Mouse (Mus musculus): Measurements from ENCODE around the gene Trpm1. TPM values are rescaled to one million over a fixed set of nuclear protein-coding genes. Genes with fewer than 3 reads are reported as not detected.
A peak's percentile ranks its signal among the peaks of the same experiment; 100 is the strongest.
"Not testable (repeated sequence)": the region's sequence is repeated elsewhere in the genome, so short reads cannot be mapped to it uniquely, and the experiment has no call there.

Gene Trpm1
- 0.16 TPM in 1 of 2 replicates, not detected in the other for polyA plus RNA-seq (2015; fragmentation: Nextera tagmentation; extraction: Ambion mirVana)

DNA sequence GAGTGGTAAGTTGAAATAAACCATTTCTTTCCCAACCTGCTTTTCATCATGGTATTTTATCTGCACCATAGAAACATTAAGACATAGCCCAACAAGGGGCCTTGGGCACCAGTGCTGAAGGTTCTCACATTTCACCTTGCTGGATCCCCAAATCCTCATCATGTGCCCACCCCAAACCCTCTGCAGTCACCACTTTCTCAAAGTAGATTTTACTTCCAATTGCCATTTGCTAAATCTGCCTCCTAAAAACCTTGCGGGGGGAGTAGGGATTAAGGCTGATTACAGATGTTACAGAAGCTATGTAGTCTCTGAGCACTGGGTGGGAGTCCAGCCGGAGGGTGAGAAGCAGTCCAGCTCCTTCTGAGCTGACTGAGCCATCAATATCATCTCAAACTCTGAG lies at the start of gene Trpm1:
TSS of gene Trpm1 (plus strand) at position 301 of the 400 bp plus-strand sequence.
- no peak for ATAC-seq (ENCODE audit: extremely low read depth, insufficient number of reproducible peaks, low FRiP score, low TSS enrichment)
- H3K36me3 ChIP-seq = no peaks in the 10 kb centered on the region
- H3K4me1 ChIP-seq = peaks cover 13% of the 10 kb centered on the region
- no peak within 1 kb of the TSS for H3K4me3 ChIP-seq
- H3K9ac ChIP-seq = no peak within 1 kb of the TSS
- H3K4me2 ChIP-seq = no peak within 1 kb of the TSS
- no peaks in the 10 kb centered on the region for H3K27me3 ChIP-seq (replicated peaks)
- WGBS = 81% methylated on average over 2 of the region's 2 CpGs
- no peak within 1 kb of the TSS for H3K27ac ChIP-seq (replicated peaks)
- no peaks in the 10 kb centered on the region for H3K9me3 ChIP-seq

DNA sequence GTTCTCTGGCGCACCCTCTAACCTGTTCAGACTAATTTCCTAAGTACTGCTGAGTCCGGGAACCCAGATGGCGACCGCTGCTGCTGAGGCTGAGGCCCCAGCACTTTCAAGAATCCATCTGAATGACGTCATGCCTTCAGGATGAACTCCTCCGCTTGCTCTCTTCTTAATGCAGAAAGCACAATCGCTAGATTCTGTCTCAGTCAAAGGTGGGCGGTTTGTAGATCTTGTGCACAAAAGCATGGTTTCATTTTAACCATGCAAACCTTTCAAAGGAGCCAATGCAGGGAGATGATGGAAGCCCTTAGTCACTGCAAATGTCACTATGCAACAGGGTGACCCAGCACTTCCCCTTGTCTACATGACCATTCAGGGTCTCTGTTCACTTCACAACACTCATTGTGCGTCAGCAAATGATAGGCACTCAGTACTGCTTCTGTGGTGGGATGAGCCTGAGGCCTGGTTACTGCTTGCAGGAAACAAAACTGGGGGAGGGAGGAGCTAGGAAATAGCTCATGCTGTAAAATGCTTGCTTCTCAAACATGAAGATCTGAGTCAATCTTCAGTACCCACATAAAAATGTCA lies 31.4 kb upstream of the Trpm1 start:
- no peak for ATAC-seq (ENCODE audit: extremely low read depth, insufficient number of reproducible peaks, low FRiP score, low TSS enrichment)
- H3K9me3 ChIP-seq = no peaks in the 10 kb centered on the region
- H3K4me2 ChIP-seq = no peak overlapping the region
- no peak overlapping the region for H3K27ac ChIP-seq (replicated peaks)
- H3K36me3 ChIP-seq = no peaks in the 10 kb centered on the region
- no peaks in the 10 kb centered on the region for H3K27me3 ChIP-seq (replicated peaks)
- H3K4me1 ChIP-seq = no peaks in the 10 kb centered on the region
- WGBS = 77% methylated on average over 9 of the region's 9 CpGs
- no peak overlapping the region for H3K9ac ChIP-seq
- no peak overlapping the region for H3K4me3 ChIP-seq

DNA sequence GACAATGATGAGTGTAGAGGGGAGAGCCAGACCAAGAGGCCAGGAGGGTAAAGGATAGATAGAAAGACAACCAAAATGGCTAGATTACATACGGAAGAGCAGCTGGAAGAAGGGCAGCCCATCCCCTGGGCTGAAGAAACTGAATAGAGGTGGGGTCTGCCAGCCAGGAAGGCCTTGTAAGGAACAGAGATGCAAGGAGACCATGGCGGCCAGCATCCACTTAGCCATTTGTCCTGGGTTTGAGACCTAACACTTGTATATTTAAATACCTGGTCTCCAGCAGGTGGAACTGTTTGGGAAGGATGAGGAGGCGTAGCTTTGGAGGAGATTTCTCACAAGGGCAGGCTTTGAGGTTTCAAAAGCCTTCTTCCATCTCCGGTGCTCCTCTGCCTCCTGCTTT lies 29.9 kb upstream of the Trpm1 start:
- Histone ChIP-seq H3K4me2 (no peak overlapping the region), H3K4me1 (no peaks in the 10 kb centered on the region), H3K9me3 (no peaks in the 10 kb centered on the region), H3K4me3 (no peak overlapping the region), H3K9ac (no peak overlapping the region), H3K36me3 (no peaks in the 10 kb centered on the region), H3K27ac (replicated peaks) (no peak overlapping the region), H3K27me3 (replicated peaks) (no peaks in the 10 kb centered on the region)
- 81% methylated on average over 4 of the region's 4 CpGs for whole genome bisulfite sequencing
- ATAC-seq (ENCODE audit: extremely low read depth, insufficient number of reproducible peaks, low FRiP score, low TSS enrichment) = no peak

DNA sequence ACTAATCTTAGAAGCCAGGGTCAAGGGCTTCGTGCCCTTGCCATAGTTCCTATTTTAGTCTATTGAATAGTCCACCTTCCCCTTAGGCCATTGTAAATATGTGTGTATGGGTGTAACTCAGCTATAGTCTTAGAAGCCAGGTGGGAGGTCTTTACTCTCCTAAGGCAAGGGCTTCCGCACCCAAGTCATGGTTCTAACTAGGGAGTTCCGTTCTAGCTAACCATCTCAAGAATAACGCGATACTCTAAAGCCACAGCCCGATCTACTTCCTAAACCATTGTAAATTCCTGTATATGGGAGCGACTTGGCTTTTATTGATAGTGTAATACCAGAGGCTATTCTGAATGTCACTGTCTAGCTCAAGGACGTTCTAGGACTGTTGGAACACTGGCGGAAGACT lies 27.6 kb upstream of the Trpm1 start:
- not testable (repeated sequence) for H3K4me1 ChIP-seq; H3K4me2 ChIP-seq; H3K9me3 ChIP-seq; H3K27ac ChIP-seq (replicated peaks); H3K27me3 ChIP-seq (replicated peaks); ATAC-seq (ENCODE audit: extremely low read depth, insufficient number of reproducible peaks, low FRiP score, low TSS enrichment); H3K36me3 ChIP-seq; H3K9ac ChIP-seq; H3K4me3 ChIP-seq
- 84% methylated on average over 9 of the region's 9 CpGs for WGBS

DNA sequence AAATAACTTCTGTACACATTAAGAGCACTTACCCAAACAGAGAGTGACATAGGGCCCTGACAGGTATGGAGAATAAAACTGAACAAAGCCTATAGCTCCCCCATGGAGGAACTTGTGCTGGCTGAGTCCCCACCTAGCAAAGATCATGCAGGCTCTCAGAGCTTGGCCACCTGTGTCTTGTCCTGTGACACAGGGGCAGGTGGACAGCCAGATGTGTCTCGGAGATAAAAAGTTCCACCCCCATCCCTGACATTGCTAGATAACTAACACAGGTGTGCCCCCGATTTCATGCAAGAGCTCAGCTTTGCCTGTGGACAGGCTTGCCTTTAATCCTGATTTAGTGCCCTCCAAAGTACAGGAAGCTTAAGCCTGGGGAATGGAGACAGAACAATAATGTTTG lies 13.8 kb upstream of the Trpm1 start:
- Histone ChIP-seq H3K4me3 (no peak overlapping the region), H3K27me3 (replicated peaks) (no peaks in the 10 kb centered on the region), H3K9me3 (no peaks in the 10 kb centered on the region), H3K4me2 (no peak overlapping the region), H3K9ac (no peak overlapping the region), H3K27ac (replicated peaks) (no peak overlapping the region), H3K4me1 (no peaks in the 10 kb centered on the region), H3K36me3 (no peaks in the 10 kb centered on the region)
- no peak for ATAC-seq (ENCODE audit: extremely low read depth, insufficient number of reproducible peaks, low FRiP score, low TSS enrichment)
- WGBS = 61% methylated on average over 2 of the region's 2 CpGs

DNA sequence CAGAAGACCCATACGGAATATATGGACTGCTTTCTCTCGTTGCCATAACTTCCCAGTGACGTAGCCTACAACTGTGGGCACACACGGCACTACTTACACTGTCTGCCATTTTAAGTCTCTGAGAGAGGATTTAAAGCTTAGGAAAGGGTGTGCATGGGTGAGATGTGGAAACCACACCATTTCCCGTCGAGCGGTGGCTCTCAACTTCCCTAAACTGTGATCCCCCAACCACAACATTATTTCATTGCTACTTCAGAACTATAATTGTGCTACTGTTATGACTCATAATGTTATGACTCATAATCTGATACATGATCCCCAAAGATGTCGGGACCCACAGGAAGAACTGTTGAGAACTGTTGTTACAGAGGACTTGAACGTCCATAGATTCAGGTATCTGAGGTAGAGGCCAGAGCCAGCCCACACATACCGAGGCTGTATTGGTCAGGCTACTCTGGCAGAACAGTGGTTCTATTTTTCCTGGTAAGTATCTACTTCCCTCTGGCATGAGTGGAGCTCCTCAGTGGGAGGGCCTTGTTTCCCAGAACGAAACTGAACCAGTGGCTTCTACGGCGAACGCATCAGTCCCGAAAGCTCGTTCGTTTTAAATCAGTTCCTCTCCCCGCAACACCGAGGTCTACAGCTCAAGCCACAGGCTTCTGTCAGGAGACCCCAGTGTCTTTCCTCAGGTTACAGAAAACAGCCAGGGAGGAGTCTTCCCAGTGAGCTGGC lies 12.2 kb upstream of the Trpm1 start:
- 88% methylated on average over 19 of the region's 19 CpGs for WGBS
- Histone ChIP-seq H3K4me2 (no peak overlapping the region), H3K27me3 (replicated peaks) (no peaks in the 10 kb centered on the region), H3K9ac (no peak overlapping the region), H3K27ac (replicated peaks) (no peak overlapping the region), H3K36me3 (no peaks in the 10 kb centered on the region), H3K4me1 (no peaks in the 10 kb centered on the region), H3K4me3 (no peak overlapping the region), H3K9me3 (no peaks in the 10 kb centered on the region)
- no peak for ATAC-seq (ENCODE audit: extremely low read depth, insufficient number of reproducible peaks, low FRiP score, low TSS enrichment)

DNA sequence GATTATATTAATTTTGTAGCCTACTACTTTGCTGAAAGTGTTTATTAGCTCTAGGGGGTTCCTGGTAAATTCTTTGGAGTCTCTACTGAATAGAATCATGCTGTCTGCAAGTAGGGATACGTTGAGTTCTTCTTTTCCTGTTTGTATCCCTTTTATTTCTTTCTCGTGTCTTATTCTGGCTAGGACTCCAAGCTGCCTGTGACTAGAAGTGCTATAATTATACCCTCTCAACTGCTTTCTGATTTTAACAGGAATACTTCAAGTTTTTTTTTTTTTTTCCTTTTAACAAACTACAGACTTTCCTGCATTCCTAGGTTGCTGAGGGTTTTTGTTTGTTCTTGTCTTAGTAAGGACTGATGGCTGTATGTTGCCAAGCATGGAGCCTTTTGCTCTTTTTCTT lies 4.3 kb upstream of the Trpm1 start:
- H3K4me3 ChIP-seq = no peak overlapping the region
- no peaks in the 10 kb centered on the region for H3K36me3 ChIP-seq
- ATAC-seq (ENCODE audit: extremely low read depth, insufficient number of reproducible peaks, low FRiP score, low TSS enrichment) = no peak
- no peaks in the 10 kb centered on the region for H3K27me3 ChIP-seq (replicated peaks)
- no peaks in the 10 kb centered on the region for H3K9me3 ChIP-seq
- H3K4me1 ChIP-seq = no peaks in the 10 kb centered on the region
- no peak overlapping the region for H3K4me2 ChIP-seq
- H3K27ac ChIP-seq (replicated peaks) = no peak overlapping the region
- no peak overlapping the region for H3K9ac ChIP-seq
- WGBS = 51% methylated on average over 2 of the region's 2 CpGs

DNA sequence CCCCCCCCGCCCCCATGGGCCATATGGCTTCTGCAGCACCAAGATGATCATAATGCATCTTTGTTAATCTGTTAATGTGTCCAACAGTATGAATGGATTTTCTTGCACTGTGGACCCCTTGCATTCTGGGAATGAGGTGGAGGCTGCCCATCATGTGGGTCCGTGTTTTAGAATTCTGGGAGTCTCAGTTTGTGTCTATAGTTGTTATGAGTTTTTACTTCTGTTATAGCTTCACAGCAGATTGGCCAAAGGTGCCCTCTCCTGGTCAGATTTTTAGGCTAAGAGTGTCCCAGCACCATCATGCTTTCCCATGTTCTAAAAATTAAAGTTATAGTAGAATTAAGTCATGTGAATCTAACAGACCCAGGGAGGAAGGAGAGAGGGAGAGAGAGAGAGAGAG lies 3.9 kb upstream of the Trpm1 start:
- no peaks in the 10 kb centered on the region for H3K27me3 ChIP-seq (replicated peaks)
- H3K27ac ChIP-seq (replicated peaks) = no peak overlapping the region
- H3K4me1 ChIP-seq = no peaks in the 10 kb centered on the region
- H3K4me3 ChIP-seq = no peak overlapping the region
- H3K36me3 ChIP-seq = no peaks in the 10 kb centered on the region
- no peak overlapping the region for H3K9ac ChIP-seq
- no peak for ATAC-seq (ENCODE audit: extremely low read depth, insufficient number of reproducible peaks, low FRiP score, low TSS enrichment)
- H3K4me2 ChIP-seq = no peak overlapping the region
- H3K9me3 ChIP-seq = no peaks in the 10 kb centered on the region
- 32% methylated on average over 2 of the region's 2 CpGs for WGBS

DNA sequence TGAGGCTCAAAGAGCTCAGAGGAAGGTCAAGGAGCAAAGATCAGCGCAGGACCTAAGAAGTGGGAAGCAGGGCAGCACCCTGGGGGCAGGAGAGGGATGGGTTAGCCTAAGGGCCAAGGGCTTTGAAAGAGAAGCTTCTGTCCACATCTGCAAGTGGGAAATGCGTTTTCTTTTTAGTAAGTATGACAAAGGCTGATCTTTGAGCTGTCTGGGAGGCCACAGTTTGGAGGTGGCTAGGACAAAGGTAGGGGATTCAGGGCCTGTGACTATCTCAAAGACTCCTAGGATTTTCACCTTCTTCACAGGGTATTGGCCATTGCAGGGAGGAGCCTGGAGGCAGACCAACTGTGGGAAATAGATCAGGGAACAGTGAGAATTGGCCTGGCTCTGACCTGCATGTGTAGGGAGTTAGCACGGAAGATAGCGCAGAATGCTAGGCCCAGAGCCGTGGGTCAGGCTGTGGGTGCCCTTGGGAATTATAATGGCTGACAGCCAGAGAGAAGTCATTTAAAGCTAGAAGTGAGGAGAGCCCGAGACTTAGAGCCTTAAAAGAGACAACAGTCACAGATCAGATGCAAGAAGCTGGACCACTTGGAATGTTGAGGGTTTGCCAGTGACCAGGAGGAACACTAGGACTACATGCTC lies 3.1 kb upstream of the Trpm1 start:
- Histone ChIP-seq H3K4me1 (peaks cover 6% of the 10 kb centered on the region), H3K4me3 (no peak overlapping the region), H3K36me3 (no peaks in the 10 kb centered on the region), H3K27me3 (replicated peaks) (no peaks in the 10 kb centered on the region), H3K9ac (no peak overlapping the region), H3K4me2 (no peak overlapping the region), H3K27ac (replicated peaks) (no peak overlapping the region), H3K9me3 (no peaks in the 10 kb centered on the region)
- WGBS = 61% methylated on average over 6 of the region's 6 CpGs
- ATAC-seq (ENCODE audit: extremely low read depth, insufficient number of reproducible peaks, low FRiP score, low TSS enrichment) = no peak

DNA sequence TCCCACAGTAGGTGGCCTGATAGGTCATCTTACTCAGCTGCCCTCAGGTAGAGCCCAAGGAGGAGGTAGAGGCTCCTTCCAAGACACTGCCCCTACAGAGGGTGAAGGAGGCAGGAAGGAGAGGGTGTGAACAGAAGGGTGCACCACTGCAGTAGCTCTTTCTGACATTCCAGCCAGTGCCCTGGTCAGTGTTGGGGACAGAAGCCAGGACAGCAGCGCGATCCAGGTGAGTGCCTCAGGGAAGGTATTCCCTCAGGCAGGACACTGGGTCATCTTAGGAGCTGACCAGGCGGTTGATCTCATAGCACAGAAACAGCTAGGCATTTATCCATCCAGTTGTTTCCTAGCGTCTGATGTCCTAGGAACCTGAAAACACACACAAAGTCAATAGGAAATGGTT lies 1.6 kb downstream of the Trpm1 start:
- peak overlapping the region; percentile 70 for H3K9ac ChIP-seq
- ATAC-seq (ENCODE audit: extremely low read depth, insufficient number of reproducible peaks, low FRiP score, low TSS enrichment) = no peak

DNA sequence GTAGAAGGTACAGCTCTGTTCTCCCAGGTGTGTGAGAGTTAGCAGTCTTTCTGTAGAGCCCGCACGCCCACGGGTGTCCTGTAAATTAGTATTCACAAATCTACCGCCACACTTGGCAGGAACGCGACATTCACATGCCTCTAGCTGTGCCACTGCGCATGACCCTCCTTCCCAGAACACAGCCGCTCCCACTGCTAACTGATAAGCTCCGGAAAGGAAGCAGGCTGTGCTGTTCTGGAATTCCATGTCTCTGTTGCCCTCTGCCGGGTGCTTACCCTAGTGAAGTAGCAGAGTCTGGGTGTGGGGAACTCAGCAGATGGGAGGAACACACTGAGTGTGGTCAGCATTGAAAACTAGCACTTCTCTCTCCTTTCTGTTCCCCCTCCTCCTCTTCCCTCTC lies 2.1 kb downstream of the Trpm1 start:
- Histone ChIP-seq H3K9me3 (no peaks in the 10 kb centered on the region), H3K4me2 (peak overlapping the region; percentile 66), H3K4me3 (peak overlapping the region; percentile 33), H3K9ac (peak overlapping the region; percentile 70), H3K27me3 (replicated peaks) (no peaks in the 10 kb centered on the region), H3K4me1 (peaks cover 13% of the 10 kb centered on the region), H3K27ac (replicated peaks) (peak overlapping the region; percentile 36; the same call in 1 of the 2 replicates), H3K36me3 (no peaks in the 10 kb centered on the region)
- peak; percentile 66; the same call in 1 of the 2 replicates for ATAC-seq (ENCODE audit: extremely low read depth, insufficient number of reproducible peaks, low FRiP score, low TSS enrichment)
- WGBS = under 1% methylated on average over 10 of the region's 10 CpGs

More for the DNA sequence above, 1.6 kb downstream of the Trpm1 start:
- 58% methylated on average over 4 of the region's 4 CpGs for WGBS
- Histone ChIP-seq H3K4me3 (peak overlapping the region; percentile 33), H3K4me2 (peak overlapping the region; percentile 66), H3K27me3 (replicated peaks) (no peaks in the 10 kb centered on the region), H3K36me3 (no peaks in the 10 kb centered on the region), H3K4me1 (peaks cover 13% of the 10 kb centered on the region), H3K27ac (replicated peaks) (peak overlapping the region; percentile 20; the same call in 1 of the 2 replicates), H3K9me3 (no peaks in the 10 kb centered on the region)
